Mouse (Mus musculus) midbrain, embryonic 13.5 days (tissue): ENCODE measurements at regions not wholly inside any gene's neighbourhood (a gene's known extent, or its start where the extent isn't known, plus 50 kb on each side); places are given as distances from the start of the nearest gene placed in this dataset.

ENCODE experiments used
- ATAC-seq: fragments of 200-750 bp; cut with Nextera tagmentation; 2 replicates; pipeline ENCODE4 v1.8.0; 2017; ENCODE audit warnings: mild to moderate bottlenecking, moderate TSS enrichment, moderate library complexity
- H3K27ac ChIP-seq: fragments of 300-500 bp; sonication (generic); 2 replicates; pipeline ENCODE4 v1.5.1; 2015; ENCODE audit warnings: inconsistent platforms, mild to moderate bottlenecking, moderate library complexity
- H3K27me3 ChIP-seq: fragments of 300-500 bp; sonication (generic); 2 replicates; pipeline ENCODE4 v1.6.1; 2015; ENCODE audit warnings: mild to moderate bottlenecking, inconsistent platforms
- H3K36me3 ChIP-seq: fragments of 300-500 bp; sonication (generic); 2 replicates; pipeline ENCODE4 v1.6.1; 2015; ENCODE audit warnings: mild to moderate bottlenecking, inconsistent platforms
- H3K4me1 ChIP-seq: fragments of 300-500 bp; sonication (generic); replicated peaks from 2 replicates; pipeline ENCODE4 v1.6.1; 2015; ENCODE audit warnings: inconsistent platforms
- H3K4me2 ChIP-seq: fragments of 300-500 bp; sonication (generic); replicated peaks from 2 replicates; pipeline ENCODE4 v1.6.1; 2015; ENCODE audit warnings: moderate library complexity, mild to moderate bottlenecking, inconsistent platforms
- H3K4me3 ChIP-seq: fragments of 300-500 bp; sonication (generic); replicated peaks from 2 replicates; pipeline ENCODE4 v1.5.1; 2015; ENCODE audit warnings: mild to moderate bottlenecking, inconsistent platforms
- H3K9ac ChIP-seq: fragments of 300-500 bp; sonication (generic); replicated peaks from 2 replicates; pipeline ENCODE4 v1.6.1; 2015; ENCODE audit warnings: mild to moderate bottlenecking, inconsistent platforms
- H3K9me3 ChIP-seq: fragments of 300-500 bp; sonication (generic); 2 replicates; pipeline ENCODE4 v1.6.1; 2016; ENCODE audit warnings: mild to moderate bottlenecking, inconsistent platforms
- WGBS: fragments of 180-500 bp; shearing (Covaris S2); methylation state at CpG from one replicate; pipeline ENCODE4 v1.1.7; 2015; 5-methylcytosine and 5-hydroxymethylcytosine counted together

GRCm38 (mm10) chr5:116963106-116963505 lies 152.8 kb downstream of the Suds3 start:
- H3K27ac ChIP-seq, result no peak overlapping the region
- no peaks in the 10 kb centered on the region for H3K36me3 ChIP-seq
- no peaks in the 10 kb centered on the region for H3K4me1 ChIP-seq
- ATAC-seq, result no peak
- 71% methylated on average over 2 of the region's 2 CpGs for WGBS
- H3K4me3 ChIP-seq, result no peak overlapping the region
- no peak overlapping the region for H3K9ac ChIP-seq
- no peak overlapping the region for H3K4me2 ChIP-seq
- H3K27me3 ChIP-seq, result no peaks in the 10 kb centered on the region
- H3K9me3 ChIP-seq, result no peaks in the 10 kb centered on the region

- Histone ChIP-seq H3K9ac (no peak overlapping the region), H3K4me1 (no peaks in the 10 kb centered on the region), H3K4me2 (no peak overlapping the region), H3K36me3 (no peaks in the 10 kb centered on the region), H3K27ac (no peak overlapping the region), H3K27me3 (no peaks in the 10 kb centered on the region), H3K9me3 (no peaks in the 10 kb centered on the region), H3K4me3 (no peak overlapping the region)
- no peak for ATAC-seq
- 90% methylated on average over 8 of the region's 8 CpGs for WGBS
These were observed 155.9 kb downstream of the Suds3 start for GRCm38 (mm10) chr5:116960041-116960440.

GRCm38 (mm10) chr5:116958141-116958540 lies 157.8 kb downstream of the Suds3 start:
- no peak for ATAC-seq
- Histone ChIP-seq H3K4me3 (no peak overlapping the region), H3K4me1 (no peaks in the 10 kb centered on the region), H3K27me3 (no peaks in the 10 kb centered on the region), H3K9me3 (no peaks in the 10 kb centered on the region), H3K27ac (no peak overlapping the region), H3K4me2 (no peak overlapping the region), H3K9ac (no peak overlapping the region), H3K36me3 (no peaks in the 10 kb centered on the region)
- 87% methylated on average over 5 of the region's 5 CpGs for WGBS

GRCm38 (mm10) chr5:116956572-116956971 lies 159.3 kb downstream of the Suds3 start:
- ATAC-seq, result no peak

DNA sequence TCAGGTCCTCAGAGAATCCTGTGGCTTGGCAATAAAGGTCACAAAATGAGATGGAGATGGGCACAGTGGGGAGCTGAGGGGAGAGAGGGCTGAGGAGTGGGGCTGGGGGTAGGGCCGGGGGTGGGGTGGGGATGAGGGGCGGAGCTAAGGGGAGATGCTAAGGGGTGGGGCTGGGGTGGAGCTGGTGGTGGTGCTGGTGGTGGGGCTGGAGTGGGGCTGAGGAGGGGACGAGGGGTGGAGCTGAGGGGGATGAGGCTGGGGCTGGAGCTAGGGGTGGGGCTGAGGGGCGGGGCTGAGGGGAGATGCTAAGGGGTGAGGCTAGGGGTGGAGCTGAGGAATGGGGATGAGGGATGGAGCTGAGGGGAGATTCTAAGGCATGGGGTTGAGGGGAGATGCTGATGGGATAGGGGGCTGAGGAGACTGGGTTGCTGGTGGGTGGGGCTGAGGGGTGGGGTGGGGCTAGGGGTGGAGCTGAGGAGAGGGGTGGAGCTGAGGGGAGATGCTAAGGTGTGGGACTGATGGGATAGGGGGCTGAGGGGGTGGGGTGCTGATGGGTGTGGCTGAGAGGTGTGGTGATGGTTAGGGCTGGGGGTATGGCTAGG lies 165.5 kb downstream of the Suds3 start:
- H3K4me1 ChIP-seq, result no peaks in the 10 kb centered on the region
- H3K36me3 ChIP-seq, result no peaks in the 10 kb centered on the region
- WGBS, result 18% methylated on average over 4 of the region's 4 CpGs
- no peak overlapping the region for H3K4me2 ChIP-seq
- H3K27me3 ChIP-seq, result no peaks in the 10 kb centered on the region
- H3K9ac ChIP-seq, result no peak overlapping the region
- no peak overlapping the region for H3K4me3 ChIP-seq
- no peak for ATAC-seq
- no peak overlapping the region for H3K27ac ChIP-seq
- H3K9me3 ChIP-seq, result no peaks in the 10 kb centered on the region

More at GRCm38 (mm10) chr5:116956572-116956971, 159.3 kb downstream of the Suds3 start:
- Histone ChIP-seq H3K36me3 (no peaks in the 10 kb centered on the region), H3K27ac (no peak overlapping the region), H3K27me3 (no peaks in the 10 kb centered on the region), H3K4me1 (no peaks in the 10 kb centered on the region), H3K4me3 (no peak overlapping the region), H3K9me3 (no peaks in the 10 kb centered on the region), H3K9ac (no peak overlapping the region), H3K4me2 (no peak overlapping the region)
- whole genome bisulfite sequencing, result 69% methylated on average over 13 of the region's 13 CpGs

DNA sequence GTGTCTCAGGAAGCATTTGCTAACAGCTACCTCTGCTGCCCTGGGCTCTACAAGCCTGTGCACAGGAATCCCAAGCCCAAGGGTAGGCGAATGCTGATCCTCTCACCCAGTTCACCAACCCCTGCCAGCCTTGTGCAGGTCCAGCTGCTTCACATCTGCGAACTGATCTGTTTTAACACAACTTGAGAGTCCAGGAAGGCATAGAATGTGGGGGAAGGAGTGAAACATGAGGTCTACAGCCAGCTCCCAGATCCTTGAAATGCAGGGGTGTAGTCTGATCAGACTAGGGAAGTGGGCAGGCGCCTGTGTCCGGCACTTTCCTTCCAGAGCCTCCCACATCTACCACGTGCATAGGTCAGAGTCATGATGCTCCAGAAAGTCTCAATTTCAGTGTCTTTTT lies 181.3 kb downstream of the Suds3 start:
- Histone ChIP-seq H3K4me3 (no peak overlapping the region), H3K4me2 (no peak overlapping the region), H3K36me3 (no peaks in the 10 kb centered on the region), H3K27me3 (no peaks in the 10 kb centered on the region), H3K4me1 (no peaks in the 10 kb centered on the region), H3K9ac (no peak overlapping the region), H3K27ac (no peak overlapping the region), H3K9me3 (no peaks in the 10 kb centered on the region)
- 72% methylated on average over 5 of the region's 5 CpGs for WGBS
- no peak for ATAC-seq

DNA sequence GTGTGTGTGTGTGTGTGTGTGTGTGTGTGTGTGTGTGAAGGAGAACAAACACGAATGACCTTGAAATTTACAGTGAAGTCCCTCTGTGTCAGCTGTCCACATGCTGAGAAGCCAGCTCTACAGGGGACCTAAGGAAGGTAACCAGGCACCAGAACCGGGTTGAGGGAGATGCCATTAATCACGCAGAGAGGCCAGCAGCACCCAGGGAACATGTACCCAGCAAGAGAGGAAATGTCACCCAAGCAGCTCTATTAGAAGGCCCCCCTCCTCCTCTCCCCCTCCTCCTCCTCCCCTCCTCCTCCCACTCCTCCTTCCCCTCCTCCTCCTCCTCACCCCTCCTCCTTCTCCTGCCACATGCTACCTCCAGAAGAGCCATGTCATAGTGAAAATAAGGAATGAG lies 181.8 kb downstream of the Suds3 start:
- WGBS, result 61% methylated on average over 3 of the region's 3 CpGs
- Histone ChIP-seq H3K27ac (no peak overlapping the region), H3K27me3 (no peaks in the 10 kb centered on the region), H3K9ac (no peak overlapping the region), H3K4me1 (no peaks in the 10 kb centered on the region), H3K9me3 (no peaks in the 10 kb centered on the region), H3K36me3 (no peaks in the 10 kb centered on the region), H3K4me3 (no peak overlapping the region), H3K4me2 (no peak overlapping the region)
- no peak for ATAC-seq

DNA sequence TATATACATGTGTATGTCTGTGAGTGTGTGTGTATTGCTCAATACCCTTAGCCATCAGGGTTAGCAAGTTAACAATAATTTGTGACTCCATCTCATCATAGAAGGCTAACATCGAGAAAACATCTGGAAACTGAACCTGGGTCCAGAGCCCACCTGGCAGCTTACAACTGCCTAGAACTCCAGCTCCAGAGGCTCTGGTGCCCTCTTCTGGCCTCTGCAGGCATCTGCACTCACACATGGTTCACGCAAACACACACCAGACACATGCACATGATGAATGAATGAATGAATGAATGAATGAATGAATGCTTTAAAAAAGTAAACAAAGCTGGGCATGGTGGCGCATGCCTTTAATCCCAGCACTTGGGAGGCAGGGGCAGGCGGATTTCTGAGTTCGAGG lies 182.8 kb downstream of the Suds3 start:
- H3K36me3 ChIP-seq, result no peaks in the 10 kb centered on the region
- H3K9ac ChIP-seq, result no peak overlapping the region
- no peaks in the 10 kb centered on the region for H3K4me1 ChIP-seq
- no peaks in the 10 kb centered on the region for H3K9me3 ChIP-seq
- no peak for ATAC-seq
- H3K4me2 ChIP-seq, result no peak overlapping the region
- 96% methylated on average over 5 of the region's 5 CpGs for WGBS
- H3K4me3 ChIP-seq, result no peak overlapping the region
- no peak overlapping the region for H3K27ac ChIP-seq
- H3K27me3 ChIP-seq, result no peaks in the 10 kb centered on the region

GRCm38 (mm10) chr5:116923761-116924160 lies 192.2 kb downstream of the Suds3 start:
- no peak overlapping the region for H3K9ac ChIP-seq
- no peak overlapping the region for H3K4me2 ChIP-seq
- H3K9me3 ChIP-seq, result no peaks in the 10 kb centered on the region
- no peaks in the 10 kb centered on the region for H3K27me3 ChIP-seq
- H3K4me3 ChIP-seq, result no peak overlapping the region
- H3K27ac ChIP-seq, result no peak overlapping the region
- H3K36me3 ChIP-seq, result no peaks in the 10 kb centered on the region
- WGBS, result 74% methylated on average over 4 of the region's 4 CpGs
- no peak for ATAC-seq
- 0 out of 2 replicates have a peak, but pooled peaks cover 4% of the 10 kb centered on the region for H3K4me1 ChIP-seq

GRCm38 (mm10) chr5:116922059-116922671 lies 193.7 kb downstream of the Suds3 start:
- no peaks in the 10 kb centered on the region for H3K36me3 ChIP-seq
- 71% methylated on average over 17 of the region's 17 CpGs for WGBS
- H3K9ac ChIP-seq, result no peak overlapping the region
- no peak overlapping the region for H3K4me2 ChIP-seq
- 0 out of 2 replicates have a peak, but pooled peaks cover 4% of the 10 kb centered on the region for H3K4me1 ChIP-seq
- ATAC-seq, result no peak
- H3K9me3 ChIP-seq, result no peaks in the 10 kb centered on the region
- no peak overlapping the region for H3K27ac ChIP-seq
- no peak overlapping the region for H3K4me3 ChIP-seq
- H3K27me3 ChIP-seq, result no peaks in the 10 kb centered on the region

GRCm38 (mm10) chr5:116914876-116915275 lies 201.0 kb downstream of the Suds3 start:
- ATAC-seq, result no peak
- H3K4me3 ChIP-seq, result no peak overlapping the region
- H3K9me3 ChIP-seq, result no peaks in the 10 kb centered on the region
- no peaks in the 10 kb centered on the region for H3K4me1 ChIP-seq
- H3K4me2 ChIP-seq, result no peak overlapping the region
- H3K36me3 ChIP-seq, result no peaks in the 10 kb centered on the region
- no peak overlapping the region for H3K9ac ChIP-seq
- no peaks in the 10 kb centered on the region for H3K27me3 ChIP-seq
- whole genome bisulfite sequencing, result 43% methylated on average over 12 of the region's 12 CpGs
- no peak overlapping the region for H3K27ac ChIP-seq

DNA sequence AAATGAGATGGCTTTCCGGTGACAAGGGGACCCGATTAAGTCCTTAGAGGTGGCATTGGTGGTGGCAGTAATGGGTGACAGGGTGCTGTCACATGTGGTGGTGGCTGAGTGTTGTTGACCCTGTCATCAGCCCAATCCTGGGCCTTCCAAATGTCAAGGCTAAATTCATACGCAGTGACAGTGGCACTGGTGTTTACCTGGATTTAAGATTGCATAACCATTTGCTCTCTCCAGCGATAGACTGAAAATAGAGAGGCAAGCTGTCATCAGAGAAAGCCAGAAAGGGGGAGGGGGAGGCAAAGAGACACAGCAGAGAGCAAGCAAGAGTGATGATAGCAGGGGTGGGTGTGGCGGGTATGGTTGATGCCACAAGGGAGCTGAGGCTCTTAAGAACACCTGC lies 215.1 kb downstream of the Suds3 start:
- no peaks in the 10 kb centered on the region for H3K4me1 ChIP-seq
- H3K27ac ChIP-seq, result no peak overlapping the region
- no peak overlapping the region for H3K4me3 ChIP-seq
- peaks cover 9% of the 10 kb centered on the region; the same call in 1 of the 2 replicates for H3K9me3 ChIP-seq
- H3K27me3 ChIP-seq, result no peaks in the 10 kb centered on the region
- 91% methylated on average over 5 of the region's 5 CpGs for WGBS
- ATAC-seq, result no peak
- no peak overlapping the region for H3K9ac ChIP-seq
- H3K4me2 ChIP-seq, result no peak overlapping the region
- H3K36me3 ChIP-seq, result no peaks in the 10 kb centered on the region

GRCm38 (mm10) chr5:116897391-116897790 lies 218.5 kb downstream of the Suds3 start:
- Histone ChIP-seq H3K4me2 (no peak overlapping the region), H3K4me3 (no peak overlapping the region), H3K27ac (no peak overlapping the region), H3K9me3 (no peaks in the 10 kb centered on the region), H3K36me3 (no peaks in the 10 kb centered on the region), H3K27me3 (no peaks in the 10 kb centered on the region), H3K9ac (no peak overlapping the region), H3K4me1 (peaks cover 9% of the 10 kb centered on the region; the same call in 1 of the 2 replicates)
- ATAC-seq, result no peak
- 83% methylated on average over 5 of the region's 5 CpGs for WGBS
